Mouse (Mus musculus) megakaryocyte, adult 5-6 weeks (primary cell): ENCODE results near the gene Tmem178b. TPM values are rescaled to one million over a fixed set of nuclear protein-coding genes. Genes with fewer than 3 reads are reported as not detected.

Experiments used
- ATAC-seq: 2 replicates; pipeline ENCODE4 v1.8.0; 2016; ENCODE audit warnings: mild to moderate bottlenecking, inconsistent platforms; ENCODE audit not compliant: poor library complexity, severe bottlenecking
- total RNA-seq, 2 experiments: library from RNA; stranded (forward) in 1 of 2; stranded (reverse) in 1 of 2; fragments of 153-499, 151-499 nt in 1 of 2; fragments of 221-1000, 200-1000 nt in 1 of 2; gene quantifications; 2 replicates each; pipeline versions ENCODE4 v1.2.3 to v1.2.4; 2015 to 2017

The Tmem178b gene
- total RNA-seq (2015), result not detected in 2 replicates
- not detected in 2 replicates for total RNA-seq (2017)

GRCm38 (mm10) chr6:39872901-39873591 lies at the start of gene Tmem178b:
Gene Tmem178b (plus strand): TSS chr6:39873271.
- ATAC-seq, result no peak

DNA sequence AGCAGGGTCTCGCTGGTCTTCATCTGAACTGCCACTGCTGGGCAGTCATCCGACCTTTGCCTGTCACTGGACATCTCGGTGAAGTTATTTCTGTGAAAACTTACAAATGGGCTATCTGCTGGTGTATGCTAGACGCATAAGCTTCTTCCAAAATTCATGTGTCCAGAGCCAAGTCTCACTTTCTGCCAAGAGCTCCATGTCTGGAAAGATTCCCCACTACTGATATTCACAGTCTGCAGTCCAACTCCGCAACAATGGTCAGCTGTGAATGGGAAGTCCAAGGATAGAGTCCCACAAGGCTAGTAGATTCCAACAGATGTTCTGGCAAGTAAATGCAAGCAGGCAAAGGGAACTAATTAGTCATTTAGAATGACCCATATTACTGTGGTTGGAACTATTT lies 44.3 kb upstream of the Tmem178b start:
- ATAC-seq, result no peak

DNA sequence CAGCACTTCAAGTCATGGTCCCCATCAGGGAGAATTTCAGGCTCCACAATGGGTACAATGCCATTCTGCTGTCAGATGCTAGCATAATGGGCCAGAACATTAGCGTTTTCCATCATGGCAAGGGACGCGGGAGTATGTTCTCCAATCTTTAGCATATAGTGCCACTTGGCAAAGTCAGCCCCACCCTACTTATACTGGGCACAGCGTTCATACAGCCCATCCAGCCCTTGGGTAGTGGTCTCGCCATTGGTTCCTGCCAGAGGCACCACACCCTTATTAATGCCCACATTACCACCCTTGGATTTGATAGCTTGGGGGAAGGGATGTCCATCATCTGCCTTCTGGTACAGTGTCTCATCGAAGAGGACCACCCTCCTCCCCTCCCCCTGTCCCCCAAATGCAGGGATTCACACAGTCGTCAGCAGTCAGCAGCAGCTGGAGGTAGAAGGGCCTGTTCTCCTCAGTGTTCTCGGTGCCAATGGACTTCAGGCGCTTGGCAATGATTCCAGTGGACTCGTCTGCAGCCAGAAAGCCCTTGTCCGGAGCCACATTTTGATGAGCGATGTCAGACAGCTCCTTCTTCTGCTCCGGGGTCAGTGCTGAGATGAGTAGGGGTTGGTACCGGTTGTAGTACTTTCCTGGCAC lies 29.3 kb upstream of the Tmem178b start:
- ATAC-seq, result no peak

GRCm38 (mm10) chr6:39847538-39847937 lies 25.5 kb upstream of the Tmem178b start:
- ATAC-seq, result no peak

DNA sequence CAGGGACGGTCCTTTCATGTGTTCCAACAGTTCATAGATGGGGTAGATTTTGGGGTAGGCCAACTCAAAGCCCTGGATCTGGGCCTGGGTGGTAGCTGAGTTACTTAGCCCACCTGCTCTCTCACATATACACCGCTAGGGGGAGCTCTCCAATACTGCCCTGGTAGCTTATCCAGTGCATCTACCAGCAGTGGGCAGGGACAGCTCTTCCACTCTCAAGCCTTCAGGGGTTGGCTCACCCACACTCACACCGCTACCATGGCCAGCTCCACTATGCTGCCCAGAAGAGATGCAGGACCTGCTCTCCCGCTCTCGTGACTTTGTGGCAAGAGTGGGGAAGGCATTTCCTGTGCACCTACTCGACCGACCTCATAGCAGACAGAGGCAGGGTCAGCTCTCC lies 24.3 kb upstream of the Tmem178b start:
- peak; percentile 18; the same call in 1 of the 2 replicates for ATAC-seq

GRCm38 (mm10) chr6:39849667-39850066 lies 23.4 kb upstream of the Tmem178b start:
- no peak for ATAC-seq

GRCm38 (mm10) chr6:39870271-39871135 lies 2.6 kb upstream of the Tmem178b start:
- ATAC-seq, result no peak

GRCm38 (mm10) chr6:39871381-39872305 lies 1.4 kb upstream of the Tmem178b start:
- ATAC-seq, result no peak

- ATAC-seq, result no peak
Measured at GRCm38 (mm10) chr6:39872306-39872900, 668 bp upstream of the Tmem178b start.

- no peak for ATAC-seq
Measured at GRCm38 (mm10) chr6:39875186-39875585, 2.1 kb downstream of the Tmem178b start.

- no peak for ATAC-seq
Measured at GRCm38 (mm10) chr6:39876444-39876843, 3.4 kb downstream of the Tmem178b start.

DNA sequence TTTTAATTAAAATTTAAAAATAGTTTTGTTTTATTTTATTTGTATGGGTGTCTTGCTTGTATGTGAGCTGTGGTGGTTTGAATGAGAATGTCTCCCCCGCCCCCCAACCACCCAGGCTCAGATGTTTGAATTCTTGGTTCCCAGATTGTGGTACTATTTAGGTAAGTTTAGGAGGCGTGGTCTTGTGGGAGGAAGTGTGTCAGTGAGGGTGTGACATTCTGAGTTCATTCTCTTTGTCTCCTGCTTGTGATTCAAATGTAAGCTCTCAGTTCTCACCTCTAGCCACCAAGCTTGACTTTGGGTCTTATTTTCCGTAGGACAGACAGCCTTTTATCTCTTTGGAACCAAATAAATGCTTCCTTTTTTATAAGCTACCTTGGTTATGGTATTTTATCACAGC lies 17.7 kb downstream of the Tmem178b start:
- ATAC-seq, result no peak

GRCm38 (mm10) chr6:39896500-39896899 lies 23.4 kb downstream of the Tmem178b start:
- ATAC-seq, result no peak

DNA sequence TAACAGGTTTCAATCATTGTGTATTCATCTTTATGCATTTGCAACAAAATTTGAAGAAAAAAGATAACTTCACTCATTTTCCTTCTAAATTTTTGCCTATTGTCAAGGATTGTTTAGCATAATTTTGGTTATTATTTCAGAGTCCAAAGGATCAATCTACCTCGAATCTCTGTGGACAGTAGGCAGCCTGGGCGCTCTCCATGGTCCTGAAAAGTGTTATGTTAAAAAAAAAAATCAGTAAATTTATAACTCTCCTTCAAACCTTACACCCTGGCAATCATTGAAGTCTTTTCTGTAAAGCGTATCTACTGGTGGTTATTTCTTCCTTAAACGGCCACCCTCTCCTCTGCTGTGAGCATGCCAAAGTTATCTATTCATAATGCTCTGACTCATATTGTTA lies 26.2 kb downstream of the Tmem178b start:
- ATAC-seq, result no peak

DNA sequence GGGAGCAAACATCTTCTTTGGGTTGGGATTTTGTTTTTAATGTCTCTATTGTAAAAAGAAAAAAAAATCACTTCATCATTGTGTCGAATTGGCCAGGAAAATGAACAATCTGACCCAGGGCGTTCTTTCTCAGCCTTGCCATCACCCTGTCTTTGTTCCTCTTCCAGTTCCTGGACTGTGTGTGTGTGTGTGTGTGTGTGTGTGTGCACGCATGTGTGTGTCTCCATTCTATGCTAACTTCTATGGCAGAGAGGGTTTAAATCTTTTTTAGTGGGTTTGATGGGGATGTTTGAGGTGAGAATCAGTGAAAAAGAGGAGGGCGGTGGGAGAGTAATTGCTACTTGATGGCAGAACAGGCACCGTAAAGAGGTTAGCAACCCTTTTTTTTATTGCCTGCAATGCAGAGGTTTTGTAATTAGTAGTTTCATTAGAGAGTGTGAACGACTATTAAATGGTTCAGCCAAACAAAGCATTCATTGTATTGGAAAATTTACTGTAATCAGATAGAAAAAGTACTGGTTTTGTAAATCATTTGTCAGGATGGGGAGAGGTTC lies 30.2 kb downstream of the Tmem178b start:
- no peak for ATAC-seq

GRCm38 (mm10) chr6:39903845-39904244 lies 30.8 kb downstream of the Tmem178b start:
- ATAC-seq, result no peak

GRCm38 (mm10) chr6:39914956-39915355 lies 41.9 kb downstream of the Tmem178b start:
- no peak for ATAC-seq

DNA sequence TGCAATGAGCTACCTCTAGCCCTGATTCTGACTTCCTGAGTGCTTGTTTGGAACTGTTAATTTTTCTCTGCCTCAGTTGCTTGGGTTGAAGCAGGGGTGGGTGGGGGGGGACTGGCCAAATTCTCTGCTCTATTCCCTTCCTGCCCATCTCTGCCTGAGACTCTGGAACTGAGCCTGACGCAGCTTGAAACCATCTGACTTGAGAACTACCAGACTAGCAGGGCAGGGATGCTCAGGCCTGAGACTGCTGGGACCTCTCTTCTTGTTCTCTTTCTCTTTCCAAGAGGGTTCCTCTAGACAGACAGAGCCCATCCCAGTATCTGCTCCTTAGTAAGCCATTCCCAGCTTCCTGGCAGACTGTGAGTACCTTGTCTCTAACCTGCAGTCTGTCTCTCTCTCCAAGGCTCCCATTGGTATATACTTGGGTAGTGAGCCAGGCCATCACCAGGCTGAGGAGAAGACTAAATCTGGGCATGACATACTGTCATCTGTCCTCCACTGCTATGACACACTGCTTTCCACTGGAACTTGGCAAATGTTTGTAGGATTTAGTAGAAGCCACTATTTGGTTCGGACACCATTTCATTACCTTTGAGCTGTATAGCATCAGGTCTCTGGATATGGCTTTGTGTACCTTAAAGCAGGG lies 42.7 kb downstream of the Tmem178b start:
- no peak for ATAC-seq

- no peak for ATAC-seq
Measured at GRCm38 (mm10) chr6:39916514-39916913, 43.4 kb downstream of the Tmem178b start.
